Mouse (Mus musculus) MEL (cell line): ENCODE measurements around the gene Ppil3. TPM values are rescaled to one million over a fixed set of nuclear protein-coding genes. Genes with fewer than 3 reads are reported as not detected.
A peak's percentile ranks its signal among the peaks of the same experiment; 100 is the strongest.

Experiments used
- DNase-seq: peaks from one replicate; pipeline ENCODE4 v3.0.0; 2011; ENCODE audit warnings: low read depth, low spot score
- H3K27ac ChIP-seq: 2 replicates; pipeline ENCODE4 v1.5.1; 2012; ENCODE audit warnings: low read depth, mild to moderate bottlenecking, control low read depth, low read length, moderate library complexity; ENCODE audit not compliant: control insufficient read depth
- H3K27me3 ChIP-seq, 2 experiments: fragments of 150-350 bp in 1 of 2; sonication (generic) in 1 of 2; 2 replicates each; pipeline ENCODE4 v1.6.1; 2012; ENCODE audit warnings: low read length in 2 of 2, mild to moderate bottlenecking in 2 of 2, improper control_type of control experiment in 1 of 2, moderate library complexity in 1 of 2; ENCODE audit not compliant: insufficient read depth in 2 of 2, control insufficient read depth in 1 of 2
- H3K36me3 ChIP-seq, 2 experiments: 2 replicates each; pipeline ENCODE4 v1.6.1; 2012 to 2014; ENCODE audit warnings: low read length in 2 of 2, improper control_type of control experiment in 1 of 2, inconsistent platforms in 1 of 2, mild to moderate bottlenecking in 1 of 2; ENCODE audit not compliant: insufficient read depth in 2 of 2, control insufficient read depth in 1 of 2
- H3K4me1 ChIP-seq, 2 experiments: fragments of 150-350 bp in 1 of 2; sonication (generic) in 1 of 2; 2 replicates each; pipeline ENCODE4 v1.6.1; 2012; ENCODE audit warnings: low read length in 2 of 2, improper control_type of control experiment in 1 of 2, mild to moderate bottlenecking in 1 of 2; ENCODE audit not compliant: insufficient read depth in 2 of 2, control insufficient read depth in 1 of 2
- H3K4me3 ChIP-seq, 2 experiments: fragments of 150-350 bp in 1 of 2; sonication (generic) in 1 of 2; 2 replicates each; pipeline ENCODE4 v1.5.1; 2012; ENCODE audit warnings: low read depth in 2 of 2, low read length in 2 of 2, mild to moderate bottlenecking in 2 of 2, moderate library complexity in 2 of 2, control low read depth in 1 of 2, improper control_type of control experiment in 1 of 2; ENCODE audit not compliant: control insufficient read depth in 1 of 2, insufficient read depth in 1 of 2
- H3K79me2 ChIP-seq: 2 replicates; pipeline ENCODE4 v1.6.1; 2012; ENCODE audit warnings: mild to moderate bottlenecking, low read length, moderate library complexity; ENCODE audit not compliant: control insufficient read depth, poor library complexity, insufficient read depth
- H3K9ac ChIP-seq: 2 replicates; pipeline ENCODE4 v1.6.1; 2012; ENCODE audit warnings: low read depth, mild to moderate bottlenecking, control low read depth, low read length, moderate library complexity; ENCODE audit not compliant: control insufficient read depth, poor library complexity, severe bottlenecking
- H3K9me3 ChIP-seq: fragments of 150-350 bp; sonication (generic); replicated peaks from 2 replicates; pipeline ENCODE4 v1.6.1; 2012; ENCODE audit warnings: mild to moderate bottlenecking, low read length, improper control_type of control experiment, moderate library complexity; ENCODE audit not compliant: insufficient read depth
- BHLHE40 ChIP-seq: IDR thresholded peaks from 2 replicates; pipeline ENCODE4 v1.6.1; 2012; ENCODE audit warnings: low read depth, mild to moderate bottlenecking, inconsistent platforms, low read length, improper control_type of control experiment, borderline replicate concordance
- CHD2 ChIP-seq: IDR thresholded peaks from 2 replicates; pipeline ENCODE4 v1.6.1; 2011; ENCODE audit warnings: low read length, improper control_type of control experiment
- E2F4 ChIP-seq: IDR thresholded peaks from 2 replicates; pipeline ENCODE4 v1.6.1; 2011; ENCODE audit warnings: low read depth, low read length, improper control_type of control experiment, borderline replicate concordance
- EP300 ChIP-seq, 2 experiments: IDR thresholded peaks; 2 replicates each; pipeline ENCODE4 v1.6.1; 2011; ENCODE audit warnings: improper control_type of control experiment in 2 of 2, low read length in 2 of 2, low read depth in 1 of 2, mild to moderate bottlenecking in 1 of 2
- GABPA ChIP-seq: IDR thresholded peaks from 2 replicates; pipeline ENCODE4 v1.6.1; 2012; ENCODE audit warnings: low read depth, mild to moderate bottlenecking, inconsistent platforms, low read length, improper control_type of control experiment, moderate library complexity
- JUND ChIP-seq: IDR thresholded peaks from 2 replicates; pipeline ENCODE4 v1.6.1; 2011; ENCODE audit warnings: low read depth, mild to moderate bottlenecking, improper control_type of control experiment, low read length
- KAT2A ChIP-seq: conservative IDR thresholded peaks from 2 replicates; pipeline ENCODE4 v1.6.1; 2012; ENCODE audit warnings: low read depth, low read length, improper control_type of control experiment, inconsistent platforms
- MAFK ChIP-seq: IDR thresholded peaks from 2 replicates; pipeline ENCODE4 v1.6.1; 2011; ENCODE audit warnings: low read depth, mild to moderate bottlenecking, low read length, improper control_type of control experiment, borderline replicate concordance
- MAX ChIP-seq: IDR thresholded peaks from 2 replicates; pipeline ENCODE4 v1.6.1; 2011; ENCODE audit warnings: low read length, improper control_type of control experiment
- MAZ ChIP-seq: IDR thresholded peaks from 2 replicates; pipeline ENCODE4 v1.6.1; 2012; ENCODE audit warnings: low read depth, mild to moderate bottlenecking, inconsistent platforms, low read length, improper control_type of control experiment
- MEF2A ChIP-seq: IDR thresholded peaks from 2 replicates; pipeline ENCODE4 v1.6.1; 2014; ENCODE audit warnings: low read depth, mild to moderate bottlenecking, inconsistent platforms, low read length, improper control_type of control experiment; ENCODE audit not compliant: poor library complexity, insufficient replicate concordance, severe bottlenecking; ENCODE audit errors: extremely low read depth
- MXI1 ChIP-seq: IDR thresholded peaks from 2 replicates; pipeline ENCODE4 v1.6.1; 2011; ENCODE audit warnings: mild to moderate bottlenecking, low read depth, low read length, improper control_type of control experiment
- MYB ChIP-seq: IDR thresholded peaks from 2 replicates; pipeline ENCODE4 v1.6.1; 2011; ENCODE audit warnings: mild to moderate bottlenecking, low read depth, low read length, improper control_type of control experiment
- NRF1 ChIP-seq: IDR thresholded peaks from 2 replicates; pipeline ENCODE4 v1.6.1; 2014; ENCODE audit warnings: low read depth, mild to moderate bottlenecking, inconsistent platforms, low read length, improper control_type of control experiment, moderate library complexity; ENCODE audit not compliant: poor library complexity, insufficient read depth, severe bottlenecking
- POLR2A ChIP-seq, 2 experiments: IDR thresholded peaks; 2 replicates each; pipeline ENCODE4 v1.6.1; 2011 to 2012; ENCODE audit warnings: low read length in 2 of 2, mild to moderate bottlenecking in 2 of 2, control low read depth in 1 of 2, improper control_type of control experiment in 1 of 2, low read depth in 1 of 2, moderate library complexity in 1 of 2; ENCODE audit not compliant: control insufficient read depth in 1 of 2, insufficient read depth in 1 of 2, poor library complexity in 1 of 2
- POLR2AphosphoS2 ChIP-seq: IDR thresholded peaks from 2 replicates; pipeline ENCODE4 v1.6.1; 2011; ENCODE audit warnings: low read length, improper control_type of control experiment
- POLR2AphosphoS5 ChIP-seq: IDR thresholded peaks from 2 replicates; pipeline ENCODE4 v1.6.1; 2012; ENCODE audit warnings: low read depth, borderline replicate concordance, mild to moderate bottlenecking, inconsistent platforms, low read length, moderate library complexity, mixed read lengths
- RAD21 ChIP-seq: IDR thresholded peaks from 2 replicates; pipeline ENCODE4 v1.6.1; 2011; ENCODE audit warnings: mild to moderate bottlenecking, low read depth, low read length, improper control_type of control experiment
- SMC3 ChIP-seq: IDR thresholded peaks from 2 replicates; pipeline ENCODE4 v1.6.1; 2011; ENCODE audit warnings: low read depth, low read length, improper control_type of control experiment
- TAL1 ChIP-seq: IDR thresholded peaks from 2 replicates; pipeline ENCODE4 v1.6.1; 2012; ENCODE audit warnings: mild to moderate bottlenecking, inconsistent platforms, low read length, moderate library complexity, mixed read lengths
- TBP ChIP-seq: IDR thresholded peaks from 2 replicates; pipeline ENCODE4 v1.8.0; 2011; ENCODE audit warnings: low read depth, low read length, improper control_type of control experiment
- TCF12 ChIP-seq: IDR thresholded peaks from 2 replicates; pipeline ENCODE4 v1.6.1; 2014; ENCODE audit warnings: low read depth, mild to moderate bottlenecking, inconsistent platforms, low read length, improper control_type of control experiment, moderate library complexity
- UBTF ChIP-seq: IDR thresholded peaks from 2 replicates; pipeline ENCODE4 v1.6.1; 2012; ENCODE audit warnings: low read depth, mild to moderate bottlenecking, inconsistent platforms, low read length, improper control_type of control experiment, moderate library complexity, borderline replicate concordance; ENCODE audit not compliant: insufficient read depth
- USF2 ChIP-seq, 2 experiments: IDR thresholded peaks; 2 replicates each; pipeline ENCODE4 v1.6.1; 2011 to 2012; ENCODE audit warnings: improper control_type of control experiment in 2 of 2, low read length in 2 of 2, borderline replicate concordance in 1 of 2, inconsistent platforms in 1 of 2, low read depth in 1 of 2, mild to moderate bottlenecking in 1 of 2; ENCODE audit not compliant: insufficient read depth in 1 of 2
- ZKSCAN1 ChIP-seq: IDR thresholded peaks from 2 replicates; pipeline ENCODE4 v1.6.1; 2012; ENCODE audit warnings: low read depth, mild to moderate bottlenecking, inconsistent platforms, low read length, improper control_type of control experiment, moderate library complexity
- ZMIZ1 ChIP-seq: IDR thresholded peaks from 2 replicates; pipeline ENCODE4 v1.6.1; 2012; ENCODE audit warnings: low read depth, mild to moderate bottlenecking, inconsistent platforms, low read length, improper control_type of control experiment, moderate library complexity
- polyA plus RNA-seq, 2 experiments: library from polyadenylated mRNA; stranded (reverse) in 1 of 2; unstranded in 1 of 2; fragments of >175 nt in 1 of 2; fragments of >200 nt in 1 of 2; gene quantifications; 2 replicates each; pipeline versions ENCODE4 v1.2.1 to v1.2.4; 2012; ENCODE audit warnings: low replicate concordance in 2 of 2, low read depth in 1 of 2; ENCODE audit not compliant: insufficient read length in 2 of 2, insufficient read depth in 1 of 2, missing spikeins in 1 of 2
- total RNA-seq: library from RNA; depleted of rRNA; stranded (reverse); fragments of 300-350 nt; gene quantifications from 2 replicates; pipeline ENCODE4 v1.2.3, GENCODE M21; 2012

The Ppil3 gene
- total and polyA plus RNA-seq, 3 experiments = 76.8 to 503 (median 84.9) TPM

DNA sequence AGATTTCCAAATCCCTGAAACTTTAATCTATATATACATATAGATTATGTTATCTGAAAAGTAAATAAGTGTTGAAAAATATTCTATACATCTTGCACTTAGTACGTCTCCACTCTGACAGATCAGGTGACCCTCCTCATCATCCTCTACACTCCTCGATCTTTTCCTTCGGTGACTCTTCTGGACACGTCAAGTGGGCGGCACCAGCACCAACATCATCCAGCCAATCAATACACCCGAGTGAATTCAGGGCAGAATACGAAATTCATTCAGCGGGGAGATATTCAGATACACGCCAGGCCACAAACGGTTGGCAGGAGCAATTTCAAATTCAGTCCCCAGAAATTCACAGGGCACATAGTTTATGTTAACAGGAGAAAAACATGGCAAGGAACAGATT, 25.3 kb downstream of the Ppil3 start:
- H3K4me1 ChIP-seq = peaks cover 0 to 5% of the 10 kb centered on the region in 2 experiments; a peak in 1 of 4 replicates
- no peak overlapping the region for H3K4me3 ChIP-seq
- H3K27me3 ChIP-seq = no peaks in the 10 kb centered on the region
- no peak overlapping the region for H3K9ac ChIP-seq
- H3K27ac ChIP-seq = no peak overlapping the region
- H3K36me3 ChIP-seq = peaks cover 27 to 52% of the 10 kb centered on the region in 2 experiments
- H3K79me2 ChIP-seq = peaks cover 34% of the 10 kb centered on the region
- H3K9me3 ChIP-seq = no peaks in the 10 kb centered on the region
- TF ChIP-seq JUND = no peak
- no peak for TF ChIP-seq NRF1
- no peak for TF ChIP-seq POLR2AphosphoS2
- no peak for TF ChIP-seq SMC3
- TF ChIP-seq CHD2 = no peak
- TF ChIP-seq POLR2AphosphoS5 = no peak
- no peak for TF ChIP-seq ZKSCAN1
- no peak for TF ChIP-seq MAZ
- TF ChIP-seq MXI1 = no peak
- no peak for TF ChIP-seq MEF2A
- TF ChIP-seq RAD21 = no peak
- TF ChIP-seq UBTF = no peak
- TF ChIP-seq TCF12 = no peak
- TF ChIP-seq TBP = no peak
- no peak for TF ChIP-seq TAL1
- no peak for TF ChIP-seq ZMIZ1
- TF ChIP-seq EP300 (IDR thresholded peaks at IDR 0.05; ENCODE audit: low read depth in 1 of 2, low read length in 2 of 2) = no peak
- TF ChIP-seq MYB = no peak
- DNase-seq = no peak

DNA sequence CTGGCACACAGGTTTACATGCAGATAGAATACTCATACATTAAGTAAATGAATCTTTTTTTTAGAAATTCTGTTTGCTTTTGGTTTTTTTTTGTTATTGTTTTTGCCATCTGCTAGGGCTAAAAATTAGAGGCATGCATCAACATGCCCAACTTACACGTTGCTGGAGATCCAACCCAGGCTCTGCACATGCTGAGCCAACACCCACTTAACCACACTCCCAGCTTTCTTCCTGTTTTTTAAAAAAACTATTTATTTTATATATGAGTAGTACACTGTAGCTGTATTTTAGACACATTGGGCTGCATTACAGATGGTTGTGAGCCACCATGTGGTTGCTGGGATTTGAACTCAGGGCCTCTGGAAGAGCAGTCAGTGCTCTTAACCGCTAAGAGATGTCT, 29.2 kb downstream of the Ppil3 start:
- no peaks in the 10 kb centered on the region for H3K4me1 ChIP-seq
- H3K27me3 ChIP-seq = no peaks in the 10 kb centered on the region
- H3K79me2 ChIP-seq = peaks cover 11% of the 10 kb centered on the region
- peak; percentile 37 for DNase-seq
- TF ChIP-seq BHLHE40 = no peak
- no peak for TF ChIP-seq MAFK
- no peak for TF ChIP-seq MXI1
- no peak for TF ChIP-seq E2F4
- TF ChIP-seq MYB = no peak
- no peak for TF ChIP-seq POLR2AphosphoS5
- no peak for TF ChIP-seq SMC3
- TF ChIP-seq TCF12 = no peak
- no peak for TF ChIP-seq EP300 (IDR thresholded peaks at IDR 0.05; ENCODE audit: low read depth in 1 of 2, low read length in 2 of 2)
- no peak for TF ChIP-seq POLR2AphosphoS2
- TF ChIP-seq GABPA = no peak
- no peak for TF ChIP-seq MEF2A
- no peak for TF ChIP-seq USF2 (IDR thresholded peaks at IDR 0.05; ENCODE audit: borderline replicate concordance in 1 of 2, insufficient read depth in 1 of 2, low read depth in 1 of 2, low read length in 2 of 2)
- TF ChIP-seq MAX = no peak
- TF ChIP-seq POLR2A (IDR thresholded peaks at IDR 0.05; ENCODE audit: control insufficient read depth in 1 of 2, insufficient read depth in 1 of 2, low read depth in 1 of 2, low read length in 2 of 2, poor library complexity in 1 of 2) = no peak
- no peak for TF ChIP-seq KAT2A
- no peak for TF ChIP-seq NRF1
- TF ChIP-seq CHD2 = no peak
- H3K9ac ChIP-seq = no peak overlapping the region
- H3K4me3 ChIP-seq = no peak overlapping the region
- peaks cover 10 to 74% of the 10 kb centered on the region in 2 experiments for H3K36me3 ChIP-seq
- H3K27ac ChIP-seq = no peak overlapping the region
- H3K9me3 ChIP-seq = no peaks in the 10 kb centered on the region
